Mouse (Mus musculus): ENCODE measurements at regions not wholly inside any gene's neighbourhood (a gene's known extent, or its start where the extent isn't known, plus 50 kb on each side); places are given as distances from the start of the nearest gene placed in this dataset.

DNA sequence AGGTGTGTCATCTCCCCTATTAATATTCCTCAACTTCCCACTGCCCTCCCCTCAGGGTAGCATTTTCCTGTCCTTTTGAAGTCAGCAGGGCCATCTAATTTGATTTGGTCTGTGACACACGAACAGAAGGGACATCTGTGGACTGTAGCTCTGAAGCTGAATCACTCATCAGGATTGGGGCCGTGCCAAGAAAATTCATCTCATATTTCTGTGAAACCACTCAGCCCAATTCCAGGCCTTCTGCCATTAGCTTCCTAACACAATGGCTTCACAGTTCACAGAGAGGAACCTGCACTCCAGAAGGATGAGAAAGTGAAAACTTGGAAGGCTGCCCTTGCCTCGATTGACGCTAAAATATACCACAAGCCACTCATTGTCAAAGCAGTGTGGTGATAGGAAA, 86.1 kb downstream of the Abhd5 start:
- Histone ChIP-seq H3K27me3 (no peaks in the 10 kb centered on the region), H3K27ac (no peak overlapping the region), H3K4me3 (replicated peaks) (no peak overlapping the region), H3K9ac (replicated peaks) (no peak overlapping the region), H3K4me1 (replicated peaks) (no peaks in the 10 kb centered on the region), H3K9me3 (no peaks in the 10 kb centered on the region), H3K36me3 (no peaks in the 10 kb centered on the region), H3K4me2 (no peak overlapping the region)
- ATAC-seq (ENCODE audit: insufficient number of reproducible peaks, insufficient read depth, low FRiP score, low TSS enrichment, low read depth) = no peak
- WGBS = 75% methylated on average over 4 of the region's 4 CpGs

DNA sequence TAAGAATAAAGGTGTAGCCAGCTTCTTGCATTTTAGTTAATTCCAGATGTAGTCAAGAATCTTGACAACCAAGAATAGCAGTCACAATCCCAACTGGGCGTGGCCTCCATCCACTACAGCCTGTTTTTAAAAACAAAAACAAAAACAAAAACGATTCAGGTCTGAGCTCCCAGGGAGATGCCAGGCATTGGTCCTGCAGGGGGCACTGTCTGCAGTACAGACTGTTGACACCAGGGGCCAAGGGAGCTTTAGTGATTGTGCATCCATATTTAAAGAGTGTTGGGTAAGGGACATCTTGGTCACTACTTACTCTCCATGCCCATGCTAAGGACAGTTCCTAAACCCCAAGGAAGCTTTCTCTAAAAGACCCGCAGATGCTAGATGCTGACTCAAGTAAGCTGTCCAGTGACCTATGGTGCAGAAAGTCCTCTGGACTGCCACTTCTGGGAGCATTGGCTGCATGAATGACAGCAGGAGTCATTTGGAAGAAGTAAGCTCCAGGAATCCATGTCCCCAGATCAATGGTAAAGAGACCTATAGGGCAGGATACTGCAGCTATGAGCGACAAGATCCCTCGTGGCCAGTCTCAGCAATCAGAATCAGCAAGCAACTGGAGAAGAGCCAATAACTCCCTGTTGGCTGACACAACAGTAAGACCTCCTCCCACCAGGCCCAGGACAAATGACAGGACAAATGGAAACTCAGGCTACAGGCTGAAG, 95.1 kb downstream of the Abhd5 start:
- no peaks in the 10 kb centered on the region for H3K9me3 ChIP-seq
- H3K9ac ChIP-seq (replicated peaks) = no peak overlapping the region
- ATAC-seq (ENCODE audit: insufficient number of reproducible peaks, insufficient read depth, low FRiP score, low TSS enrichment, low read depth) = no peak
- no peak overlapping the region for H3K4me2 ChIP-seq
- H3K36me3 ChIP-seq = no peaks in the 10 kb centered on the region
- no peak overlapping the region for H3K27ac ChIP-seq
- H3K27me3 ChIP-seq = no peaks in the 10 kb centered on the region
- 68% methylated on average over 5 of the region's 5 CpGs for WGBS
- no peak overlapping the region for H3K4me3 ChIP-seq (replicated peaks)
- H3K4me1 ChIP-seq (replicated peaks) = no peaks in the 10 kb centered on the region

GRCm38 (mm10) chr9:122447568-122447967, 96.2 kb downstream of the Abhd5 start:
- no peak overlapping the region for H3K27ac ChIP-seq
- ATAC-seq (ENCODE audit: insufficient number of reproducible peaks, insufficient read depth, low FRiP score, low TSS enrichment, low read depth) = no peak
- H3K4me2 ChIP-seq = no peak overlapping the region
- no peaks in the 10 kb centered on the region for H3K4me1 ChIP-seq (replicated peaks)
- no peak overlapping the region for H3K4me3 ChIP-seq (replicated peaks)
- H3K9me3 ChIP-seq = no peaks in the 10 kb centered on the region
- WGBS = 66% methylated on average over 7 of the region's 7 CpGs
- H3K9ac ChIP-seq (replicated peaks) = no peak overlapping the region
- H3K36me3 ChIP-seq = no peaks in the 10 kb centered on the region
- H3K27me3 ChIP-seq = no peaks in the 10 kb centered on the region

DNA sequence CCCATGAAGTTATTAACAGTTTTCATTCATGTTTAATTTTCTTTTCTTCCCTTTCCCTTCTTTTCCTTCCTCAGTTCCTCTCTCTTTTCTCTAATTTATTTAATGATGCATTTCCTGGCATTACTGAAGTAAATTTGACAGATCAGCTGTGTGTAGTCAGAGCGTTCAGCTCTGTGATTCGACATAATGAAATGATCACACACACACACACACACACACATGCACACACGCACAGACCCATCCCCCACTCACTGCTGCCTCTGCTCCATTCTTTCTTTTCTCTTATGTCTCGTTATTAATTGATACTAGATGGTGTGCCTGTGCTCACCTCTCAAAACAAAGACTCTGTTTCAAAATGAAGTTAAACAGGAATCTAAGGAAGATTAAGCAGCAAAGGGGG, 96.9 kb downstream of the Abhd5 start:
- no peak overlapping the region for H3K9ac ChIP-seq (replicated peaks)
- H3K4me3 ChIP-seq (replicated peaks) = no peak overlapping the region
- no peaks in the 10 kb centered on the region for H3K4me1 ChIP-seq (replicated peaks)
- ATAC-seq (ENCODE audit: insufficient number of reproducible peaks, insufficient read depth, low FRiP score, low TSS enrichment, low read depth) = no peak
- no peaks in the 10 kb centered on the region for H3K36me3 ChIP-seq
- no peaks in the 10 kb centered on the region; the same call in 1 of the 2 replicates for H3K9me3 ChIP-seq
- no peak overlapping the region for H3K4me2 ChIP-seq
- no peaks in the 10 kb centered on the region for H3K27me3 ChIP-seq
- 68% methylated on average over 4 of the region's 4 CpGs for WGBS
- no peak overlapping the region for H3K27ac ChIP-seq

DNA sequence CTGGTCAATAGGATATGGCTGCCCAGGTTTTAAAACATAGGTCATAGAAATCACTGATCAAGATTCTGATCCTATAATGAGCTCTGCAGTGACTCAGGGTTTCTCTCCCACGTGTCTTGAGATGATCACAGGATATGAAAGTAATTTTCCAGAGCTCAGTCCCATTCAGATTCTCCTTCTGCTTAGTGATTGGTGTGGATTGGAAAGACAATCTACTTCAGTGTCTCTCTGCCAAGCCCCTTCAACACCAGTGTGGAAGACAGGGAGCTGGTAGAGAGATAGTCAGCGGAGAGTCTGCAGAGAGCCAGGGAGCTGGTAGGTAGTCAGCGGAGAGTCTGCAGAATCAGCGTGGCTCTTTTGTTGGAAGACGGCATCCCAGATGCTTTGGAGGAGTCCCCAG, 99.1 kb downstream of the Abhd5 start:
- WGBS = 83% methylated on average over 5 of the region's 5 CpGs
- H3K9me3 ChIP-seq = no peaks in the 10 kb centered on the region; the same call in 1 of the 2 replicates
- ATAC-seq (ENCODE audit: insufficient number of reproducible peaks, insufficient read depth, low FRiP score, low TSS enrichment, low read depth) = no peak

DNA sequence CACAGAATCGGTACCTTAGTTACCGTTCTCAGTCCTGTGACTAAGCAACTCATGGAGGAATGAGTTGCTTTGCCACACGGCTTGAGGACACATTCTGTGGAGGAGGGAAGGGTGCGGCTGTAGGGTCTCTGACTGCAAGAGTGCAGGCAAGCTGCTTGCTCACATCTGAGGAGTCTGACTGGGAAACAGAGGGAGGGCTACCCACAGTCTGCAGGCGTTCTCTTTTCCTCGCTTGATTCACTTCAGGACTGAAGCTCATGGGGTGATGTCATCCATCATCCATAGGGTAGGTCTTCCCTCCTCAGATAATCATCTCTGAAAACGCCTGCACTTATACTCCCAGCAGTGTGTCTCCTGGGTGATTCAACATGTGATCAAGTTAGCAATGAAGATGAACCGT, 103.9 kb downstream of the Abhd5 start:
- H3K27me3 ChIP-seq = no peaks in the 10 kb centered on the region
- ATAC-seq (ENCODE audit: insufficient number of reproducible peaks, insufficient read depth, low FRiP score, low TSS enrichment, low read depth) = no peak
- no peaks in the 10 kb centered on the region for H3K36me3 ChIP-seq
- 81% methylated on average over 8 of the region's 8 CpGs for WGBS
- no peak overlapping the region for H3K27ac ChIP-seq
- no peak overlapping the region for H3K4me2 ChIP-seq
- no peaks in the 10 kb centered on the region; the same call in 1 of the 2 replicates for H3K9me3 ChIP-seq
- no peak overlapping the region for H3K9ac ChIP-seq (replicated peaks)
- H3K4me1 ChIP-seq (replicated peaks) = no peaks in the 10 kb centered on the region
- H3K4me3 ChIP-seq (replicated peaks) = no peak overlapping the region

More for the DNA sequence above, 99.1 kb downstream of the Abhd5 start:
- no peak overlapping the region for H3K9ac ChIP-seq (replicated peaks)
- H3K4me3 ChIP-seq (replicated peaks) = no peak overlapping the region
- H3K4me2 ChIP-seq = no peak overlapping the region
- H3K27me3 ChIP-seq = no peaks in the 10 kb centered on the region
- no peaks in the 10 kb centered on the region for H3K36me3 ChIP-seq
- no peak overlapping the region for H3K27ac ChIP-seq
- no peaks in the 10 kb centered on the region for H3K4me1 ChIP-seq (replicated peaks)

- H3K4me1 ChIP-seq (replicated peaks) = no peaks in the 10 kb centered on the region
- no peak overlapping the region for H3K9ac ChIP-seq (replicated peaks)
- WGBS = 73% methylated on average over 6 of the region's 6 CpGs
These were observed 104.4 kb downstream of the Abhd5 start for GRCm38 (mm10) chr9:122455779-122456178.

DNA sequence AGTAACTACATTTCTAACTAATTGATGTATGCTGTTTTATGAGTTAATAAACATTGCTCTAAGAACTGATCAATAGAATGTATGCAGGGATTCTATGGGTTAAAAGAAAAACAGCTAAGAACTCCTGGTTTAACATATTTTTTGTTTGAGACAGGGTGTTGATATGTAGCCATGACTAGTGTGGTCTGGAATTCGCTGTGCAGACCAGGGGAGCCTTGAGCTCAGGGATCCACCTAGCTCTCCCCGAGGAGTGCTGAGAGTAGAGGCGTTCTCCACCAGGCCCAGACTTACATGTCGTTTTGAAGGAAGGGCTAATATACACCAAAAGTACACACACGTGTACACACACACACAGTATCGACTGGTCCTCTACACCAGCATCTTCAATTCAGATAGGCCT, 108.1 kb downstream of the Abhd5 start:
- H3K9me3 ChIP-seq = no peaks in the 10 kb centered on the region
- H3K9ac ChIP-seq (replicated peaks) = no peak overlapping the region
- ATAC-seq (ENCODE audit: insufficient number of reproducible peaks, insufficient read depth, low FRiP score, low TSS enrichment, low read depth) = no peak
- H3K27ac ChIP-seq = no peak overlapping the region
- no peaks in the 10 kb centered on the region for H3K27me3 ChIP-seq
- no peak overlapping the region for H3K4me2 ChIP-seq
- WGBS = 88% methylated on average over 6 of the region's 6 CpGs
- no peak overlapping the region for H3K4me3 ChIP-seq (replicated peaks)
- H3K36me3 ChIP-seq = no peaks in the 10 kb centered on the region
- no peaks in the 10 kb centered on the region for H3K4me1 ChIP-seq (replicated peaks)

More at GRCm38 (mm10) chr9:122455779-122456178, 104.4 kb downstream of the Abhd5 start:
- H3K4me3 ChIP-seq (replicated peaks) = no peak overlapping the region
- H3K9me3 ChIP-seq = no peaks in the 10 kb centered on the region; the same call in 1 of the 2 replicates
- H3K27me3 ChIP-seq = no peaks in the 10 kb centered on the region
- H3K27ac ChIP-seq = no peak overlapping the region
- H3K36me3 ChIP-seq = no peaks in the 10 kb centered on the region
- no peak overlapping the region for H3K4me2 ChIP-seq
- ATAC-seq (ENCODE audit: insufficient number of reproducible peaks, insufficient read depth, low FRiP score, low TSS enrichment, low read depth) = no peak

DNA sequence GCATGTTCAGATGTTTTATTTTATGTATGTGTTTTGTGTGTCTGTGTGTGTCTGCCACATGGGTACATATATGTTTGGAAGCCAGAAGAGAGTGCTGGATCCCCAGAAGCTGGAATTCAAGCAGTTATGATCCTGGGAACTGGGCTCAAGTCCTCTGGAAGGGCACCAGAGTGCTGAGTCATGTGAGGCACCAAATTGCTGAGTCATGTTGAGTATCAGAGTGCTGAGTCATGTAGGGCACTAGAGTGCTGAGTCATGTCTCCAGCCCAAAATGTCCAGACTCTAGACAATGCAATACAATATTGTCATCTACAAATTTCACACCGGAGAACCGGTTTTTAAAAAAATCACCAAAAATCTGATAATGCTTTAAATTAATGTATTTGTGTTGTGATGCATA, 120.1 kb downstream of the Abhd5 start:
- Histone ChIP-seq H3K9me3 (no peaks in the 10 kb centered on the region), H3K9ac (replicated peaks) (no peak overlapping the region), H3K4me1 (replicated peaks) (no peaks in the 10 kb centered on the region), H3K4me2 (no peak overlapping the region), H3K27me3 (no peaks in the 10 kb centered on the region; the same call in 1 of the 2 replicates), H3K27ac (no peak overlapping the region), H3K4me3 (replicated peaks) (no peak overlapping the region), H3K36me3 (no peaks in the 10 kb centered on the region)
- ATAC-seq (ENCODE audit: insufficient number of reproducible peaks, insufficient read depth, low FRiP score, low TSS enrichment, low read depth) = no peak
- 97% methylated on average over 2 of the region's 2 CpGs for WGBS

- no peak overlapping the region for H3K27ac ChIP-seq
- ATAC-seq (ENCODE audit: insufficient number of reproducible peaks, insufficient read depth, low FRiP score, low TSS enrichment, low read depth) = no peak; the same call in 1 of the 2 replicates
- H3K27me3 ChIP-seq = no peaks in the 10 kb centered on the region; the same call in 1 of the 2 replicates
- no peaks in the 10 kb centered on the region for H3K4me1 ChIP-seq (replicated peaks)
- no peaks in the 10 kb centered on the region for H3K36me3 ChIP-seq
- H3K4me2 ChIP-seq = no peak overlapping the region
- no peak overlapping the region for H3K4me3 ChIP-seq (replicated peaks)
- H3K9me3 ChIP-seq = no peaks in the 10 kb centered on the region
- 40% methylated on average over 3 of the region's 3 CpGs for WGBS
- no peak overlapping the region for H3K9ac ChIP-seq (replicated peaks)
These were observed 124.9 kb downstream of the Abhd5 start for GRCm38 (mm10) chr9:122476356-122476755.

- no peaks in the 10 kb centered on the region for H3K4me1 ChIP-seq (replicated peaks)
- ATAC-seq (ENCODE audit: insufficient number of reproducible peaks, insufficient read depth, low FRiP score, low TSS enrichment, low read depth) = no peak
- no peak overlapping the region for H3K4me3 ChIP-seq (replicated peaks)
- WGBS = 81% methylated on average over 5 of the region's 5 CpGs
- H3K9ac ChIP-seq (replicated peaks) = no peak overlapping the region
- no peaks in the 10 kb centered on the region for H3K9me3 ChIP-seq
- H3K4me2 ChIP-seq = no peak overlapping the region
- no peaks in the 10 kb centered on the region for H3K27me3 ChIP-seq
- H3K27ac ChIP-seq = no peak overlapping the region
- no peaks in the 10 kb centered on the region for H3K36me3 ChIP-seq
These were observed 135.6 kb downstream of the Abhd5 start for GRCm38 (mm10) chr9:122487001-122487400.

DNA sequence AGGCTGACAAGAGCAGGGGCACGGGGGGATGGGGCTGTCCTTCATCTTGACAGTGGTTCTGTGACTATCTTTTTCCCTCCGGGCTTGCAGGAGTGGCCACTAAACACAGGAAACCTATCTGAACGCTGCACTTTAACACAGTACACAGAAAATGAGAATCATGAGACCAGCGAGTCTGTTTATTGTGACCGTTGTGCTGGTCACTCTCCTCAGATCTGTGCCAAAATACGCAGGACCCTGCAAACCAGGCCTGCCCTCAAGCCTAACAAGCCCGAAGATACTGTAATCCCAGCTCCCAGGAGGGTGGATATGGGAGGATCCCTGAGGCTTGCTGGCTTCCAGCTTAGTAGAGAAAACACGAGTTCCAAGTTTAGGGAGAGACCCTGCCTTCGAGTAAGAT, 143.3 kb downstream of the Abhd5 start:
- Histone ChIP-seq H3K4me1 (replicated peaks) (no peaks in the 10 kb centered on the region), H3K27ac (no peak overlapping the region), H3K9ac (replicated peaks) (no peak overlapping the region), H3K4me3 (replicated peaks) (no peak overlapping the region), H3K9me3 (no peaks in the 10 kb centered on the region), H3K36me3 (no peaks in the 10 kb centered on the region), H3K4me2 (no peak overlapping the region), H3K27me3 (no peaks in the 10 kb centered on the region)
- no peak for ATAC-seq (ENCODE audit: insufficient number of reproducible peaks, insufficient read depth, low FRiP score, low TSS enrichment, low read depth)
- 76% methylated on average over 9 of the region's 9 CpGs for WGBS
